Mouse (Mus musculus) NIH3T3 (cell line): ENCODE results near the gene Nid2.

Experiments used
- DNase-seq: peaks from one replicate; pipeline ENCODE4 v3.0.0-alpha.2; 2012; ENCODE audit warnings: low read depth

The Nid2 gene

GRCm38 (mm10) chr14:19744876-19745275, 6.2 kb upstream of the Nid2 start:
- peak; percentile 60 for DNase-seq

GRCm38 (mm10) chr14:19746232-19746631, 4.8 kb upstream of the Nid2 start:
- no peak for DNase-seq

GRCm38 (mm10) chr14:19746731-19747130, 4.3 kb upstream of the Nid2 start:
- DNase-seq, result no peak

GRCm38 (mm10) chr14:19749743-19750142, 1.3 kb upstream of the Nid2 start:
- no peak for DNase-seq

- DNase-seq, result no peak
Observed at GRCm38 (mm10) chr14:19750411-19751024, 547 bp upstream of the Nid2 start.

- no peak for DNase-seq
Observed at GRCm38 (mm10) chr14:19752276-19752675, 1.2 kb downstream of the Nid2 start.

GRCm38 (mm10) chr14:19759277-19760193, 8.5 kb downstream of the Nid2 start:
- DNase-seq, result no peak

- no peak for DNase-seq
Observed at GRCm38 (mm10) chr14:19760721-19761120, 9.7 kb downstream of the Nid2 start.

GRCm38 (mm10) chr14:19762014-19762413, 10.9 kb downstream of the Nid2 start:
- DNase-seq, result no peak

GRCm38 (mm10) chr14:19763527-19763926, 12.5 kb downstream of the Nid2 start:
- DNase-seq, result no peak

GRCm38 (mm10) chr14:19764331-19764730, 13.3 kb downstream of the Nid2 start:
- no peak for DNase-seq

- DNase-seq, result no peak
Observed at GRCm38 (mm10) chr14:19765539-19766379, 14.7 kb downstream of the Nid2 start.

- DNase-seq, result no peak
Observed at GRCm38 (mm10) chr14:19766380-19766649, 15.2 kb downstream of the Nid2 start.

GRCm38 (mm10) chr14:19768648-19769047, 17.6 kb downstream of the Nid2 start:
- no peak for DNase-seq

- DNase-seq, result peak; percentile 85
Observed at GRCm38 (mm10) chr14:19769441-19770200, 18.6 kb downstream of the Nid2 start.

GRCm38 (mm10) chr14:19771173-19771572, 20.1 kb downstream of the Nid2 start:
- DNase-seq, result no peak

- DNase-seq, result no peak
Observed at GRCm38 (mm10) chr14:19774036-19774628, 23.1 kb downstream of the Nid2 start.

- DNase-seq, result no peak
Observed at GRCm38 (mm10) chr14:19775491-19775890, 24.4 kb downstream of the Nid2 start.

- DNase-seq, result no peak
Observed at GRCm38 (mm10) chr14:19776179-19776578, 25.1 kb downstream of the Nid2 start.

- no peak for DNase-seq
Observed at GRCm38 (mm10) chr14:19776890-19777289, 25.8 kb downstream of the Nid2 start.

- no peak for DNase-seq
Observed at GRCm38 (mm10) chr14:19777365-19777764, 26.3 kb downstream of the Nid2 start.

- no peak for DNase-seq
Observed at GRCm38 (mm10) chr14:19777945-19778344, 26.9 kb downstream of the Nid2 start.
